Mouse (Mus musculus): Measurements from ENCODE around the gene Masp1.

GRCm38 (mm10) chr16:23401463-23401862 is 119.2 kb downstream of the Masp1 start:
- TF ChIP-seq GATA1 (IDR thresholded peaks at IDR 0.05; ENCODE audit: low read length) (no peak), TAL1 (IDR thresholded peaks at IDR 0.05; ENCODE audit: low read length) (no peak)

All from erythroblast, embryonic 14.5 days (primary cell).